Mouse (Mus musculus) liver, embryonic 16.5 days (tissue): ENCODE results near the gene Dynlt1b. TPM values are rescaled to one million over a fixed set of nuclear protein-coding genes. Genes with fewer than 3 reads are reported as not detected.
A peak's percentile ranks its signal among the peaks of the same experiment; 100 is the strongest.
"Not testable (repeated sequence)": the region's sequence is repeated elsewhere in the genome, so short reads cannot be mapped to it uniquely, and the experiment has no call there.

ENCODE experiments used
- ATAC-seq: fragments of 200-750 bp; cut with Nextera tagmentation; 2 replicates; pipeline ENCODE4 v1.8.0; 2017; ENCODE audit warnings: low read depth, mild to moderate bottlenecking, moderate number of reproducible peaks, moderate library complexity
- H3K27ac ChIP-seq: fragments of 300-500 bp; sonication (generic); 2 replicates; pipeline ENCODE4 v1.5.1; 2014; ENCODE audit warnings: mild to moderate bottlenecking, low read length
- H3K27me3 ChIP-seq: fragments of 300-500 bp; sonication (generic); 2 replicates; pipeline ENCODE4 v1.6.1; 2014; ENCODE audit warnings: low read depth, low read length, mixed read lengths; ENCODE audit not compliant: control insufficient read depth, insufficient read depth
- H3K36me3 ChIP-seq: fragments of 300-500 bp; sonication (generic); 2 replicates; pipeline ENCODE4 v1.6.1; 2014; ENCODE audit warnings: mild to moderate bottlenecking; ENCODE audit not compliant: control insufficient read depth, insufficient read depth
- H3K4me1 ChIP-seq: fragments of 300-500 bp; sonication (generic); 2 replicates; pipeline ENCODE4 v1.6.1; 2014; ENCODE audit warnings: low read depth, low read length, mixed read lengths; ENCODE audit not compliant: control insufficient read depth
- H3K4me2 ChIP-seq: fragments of 300-500 bp; sonication (generic); 2 replicates; pipeline ENCODE4 v1.6.1; 2014; ENCODE audit warnings: low read depth, low read length, mixed read lengths
- H3K4me3 ChIP-seq: fragments of 300-500 bp; sonication (generic); 2 replicates; pipeline ENCODE4 v1.5.1; 2014; ENCODE audit warnings: low read depth, mild to moderate bottlenecking, low read length
- H3K9ac ChIP-seq: fragments of 300-500 bp; sonication (generic); 2 replicates; pipeline ENCODE4 v1.6.1; 2014; ENCODE audit warnings: low read depth, low read length
- H3K9me3 ChIP-seq: fragments of 300-500 bp; sonication (generic); replicated peaks from 2 replicates; pipeline ENCODE4 v1.6.1; 2016; ENCODE audit warnings: low read length; ENCODE audit not compliant: control insufficient read depth
- WGBS: fragments of 180-500 bp; shearing (Covaris S2); extraction: QIAGEN DNeasy Blood & Tissue Kit; methylation state at CpG from one replicate; pipeline ENCODE4 v1.1.7; 2014; ENCODE audit not compliant: insufficient replicate concordance; 5-methylcytosine and 5-hydroxymethylcytosine counted together
- polyA plus RNA-seq: library from polyadenylated mRNA; unstranded; fragments of >200 nt; fragmentation: Nextera tagmentation; extraction: Ambion mirVana; gene quantifications from 2 replicates; pipeline ENCODE4 v1.2.1, GENCODE M21; 2015

Dynlt1b gene
- 198 and 205 TPM in 2 replicates for polyA plus RNA-seq

DNA sequence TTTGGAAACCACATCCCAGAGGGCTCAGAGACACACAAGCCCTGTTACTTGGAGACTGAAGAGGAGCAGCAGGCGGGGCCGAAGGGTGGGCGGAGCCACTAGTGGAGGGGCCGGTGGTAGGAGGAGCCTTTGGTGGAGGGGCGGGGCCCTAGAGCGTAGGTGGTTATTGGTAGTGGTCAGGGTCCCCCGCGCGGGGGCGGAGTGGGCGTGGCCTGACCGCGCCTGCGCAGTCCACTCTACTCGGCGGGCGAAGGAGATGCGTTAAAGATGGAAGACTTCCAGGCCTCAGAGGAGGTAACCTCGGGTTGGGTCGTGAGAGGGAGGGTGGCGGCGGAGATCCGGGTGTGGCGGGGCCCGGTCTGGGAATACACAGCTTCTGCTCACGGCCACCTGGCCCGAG, at the start of gene Dynlt1b:
TSS of gene Dynlt1b (plus strand) at position 168 of the 400 bp plus-strand sequence.
- peak within 1 kb of the TSS; percentile 61 for H3K9ac ChIP-seq
- H3K4me1 ChIP-seq, H3K36me3 ChIP-seq, H3K27me3 ChIP-seq, H3K9me3 ChIP-seq: not testable (repeated sequence)
- H3K4me3 ChIP-seq, result peak within 1 kb of the TSS; percentile 64
- peak; percentile 93 for ATAC-seq
- H3K27ac ChIP-seq, result peak within 1 kb of the TSS; percentile 63
- under 1% methylated on average over 27 of the region's 27 CpGs for WGBS
- H3K4me2 ChIP-seq, result peak within 1 kb of the TSS; percentile 70

- H3K27ac ChIP-seq, H3K9me3 ChIP-seq, H3K27me3 ChIP-seq, H3K4me1 ChIP-seq, H3K4me3 ChIP-seq, H3K36me3 ChIP-seq, H3K4me2 ChIP-seq, H3K9ac ChIP-seq, ATAC-seq: not testable (repeated sequence)
- 60% methylated on average over 1 of the region's 8 CpGs for WGBS
These were observed 49.6 kb upstream of the Dynlt1b start for GRCm38 (mm10) chr17:6380182-6380841.

GRCm38 (mm10) chr17:6381071-6381682, 48.7 kb upstream of the Dynlt1b start:
- ATAC-seq, H3K9ac ChIP-seq, H3K4me3 ChIP-seq, H3K4me2 ChIP-seq, H3K9me3 ChIP-seq, H3K27me3 ChIP-seq, H3K4me1 ChIP-seq, H3K36me3 ChIP-seq, H3K27ac ChIP-seq: not testable (repeated sequence)
- no CpG with 5 or more reads among the region's 8 CpGs for WGBS

DNA sequence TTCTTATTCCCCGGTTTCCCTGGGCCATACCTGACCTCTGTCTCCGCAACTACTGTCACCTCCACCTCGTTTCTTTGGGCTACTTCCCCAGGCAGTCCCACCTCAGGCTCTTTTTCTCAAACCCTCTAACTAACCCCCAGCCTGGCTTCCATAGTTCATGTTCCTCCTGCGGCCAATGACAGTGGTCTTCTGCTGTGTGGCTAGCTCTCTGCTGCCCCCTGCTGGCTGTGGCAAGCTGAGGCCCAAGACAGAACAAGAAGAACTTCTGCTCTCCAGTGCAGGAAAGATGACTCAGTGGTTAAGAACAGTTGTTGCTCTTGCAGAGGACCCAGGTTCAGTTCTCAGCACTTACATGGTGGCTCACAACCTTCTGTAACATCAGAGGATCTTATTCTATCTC, 43.0 kb upstream of the Dynlt1b start:
- H3K9me3 ChIP-seq, H3K4me1 ChIP-seq, H3K27ac ChIP-seq, ATAC-seq, H3K9ac ChIP-seq, H3K27me3 ChIP-seq, H3K36me3 ChIP-seq, H3K4me2 ChIP-seq, H3K4me3 ChIP-seq: not testable (repeated sequence)
- WGBS, result no CpG with 5 or more reads among the region's 4 CpGs

DNA sequence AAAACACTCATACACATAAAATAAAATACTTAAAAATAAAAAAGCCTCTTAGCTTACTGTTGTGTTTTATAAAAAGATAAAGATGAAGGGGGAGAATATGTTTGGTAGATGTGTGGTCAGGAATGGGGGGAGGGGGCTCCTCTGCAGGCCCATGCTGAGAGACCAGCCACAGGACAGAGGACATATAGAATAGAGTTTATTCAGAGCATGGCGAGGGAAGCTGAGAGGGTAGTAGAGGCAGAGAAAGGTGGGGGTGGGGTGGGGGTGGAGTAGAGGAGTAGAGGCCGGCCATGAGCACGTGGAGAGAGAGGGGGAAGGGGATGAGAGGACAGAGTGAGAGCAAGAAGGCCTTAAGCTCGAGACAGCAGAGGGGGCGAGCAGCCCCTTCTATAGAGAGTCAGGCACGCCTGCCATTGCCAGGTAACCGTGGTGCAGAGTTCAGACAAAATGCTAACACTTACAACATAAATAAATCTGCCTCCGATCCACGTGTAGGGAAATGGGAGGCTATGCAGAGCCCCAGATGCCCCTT, 42.5 kb upstream of the Dynlt1b start:
- not testable (repeated sequence) for H3K27me3 ChIP-seq, ATAC-seq, H3K9ac ChIP-seq, H3K9me3 ChIP-seq, H3K36me3 ChIP-seq, H3K4me2 ChIP-seq, H3K27ac ChIP-seq, H3K4me3 ChIP-seq, H3K4me1 ChIP-seq
- no CpG with 5 or more reads among the region's 9 CpGs for WGBS

DNA sequence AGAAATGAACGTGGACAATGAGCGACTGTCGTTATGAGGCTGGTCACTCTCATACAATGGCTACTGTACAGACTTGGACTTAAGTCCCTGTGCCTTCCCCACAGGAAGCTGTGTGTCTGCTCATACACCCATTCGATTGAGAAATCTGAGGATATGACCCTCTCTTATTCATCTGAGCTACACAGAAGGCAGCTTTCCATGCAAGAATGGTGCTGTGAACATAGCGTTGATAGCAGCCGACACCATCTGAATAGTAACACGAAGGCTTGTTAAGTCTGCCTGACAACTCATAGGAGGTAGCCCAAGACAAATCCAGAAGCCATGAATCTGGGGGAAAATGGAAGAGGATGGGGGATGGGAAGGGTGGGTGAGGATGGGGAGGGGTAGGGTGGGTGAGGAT, 40.4 kb upstream of the Dynlt1b start:
- not testable (repeated sequence) for H3K4me1 ChIP-seq, H3K36me3 ChIP-seq, H3K27me3 ChIP-seq, H3K4me3 ChIP-seq, H3K27ac ChIP-seq, ATAC-seq, H3K4me2 ChIP-seq, H3K9ac ChIP-seq, H3K9me3 ChIP-seq
- 49% methylated on average over 1 of the region's 7 CpGs for WGBS

GRCm38 (mm10) chr17:6390731-6391130, 39.2 kb upstream of the Dynlt1b start:
- not testable (repeated sequence) for H3K9ac ChIP-seq, H3K36me3 ChIP-seq, H3K4me1 ChIP-seq, H3K27me3 ChIP-seq, H3K4me2 ChIP-seq, H3K4me3 ChIP-seq, H3K9me3 ChIP-seq, ATAC-seq, H3K27ac ChIP-seq
- 80% methylated on average over 1 of the region's 2 CpGs for WGBS

DNA sequence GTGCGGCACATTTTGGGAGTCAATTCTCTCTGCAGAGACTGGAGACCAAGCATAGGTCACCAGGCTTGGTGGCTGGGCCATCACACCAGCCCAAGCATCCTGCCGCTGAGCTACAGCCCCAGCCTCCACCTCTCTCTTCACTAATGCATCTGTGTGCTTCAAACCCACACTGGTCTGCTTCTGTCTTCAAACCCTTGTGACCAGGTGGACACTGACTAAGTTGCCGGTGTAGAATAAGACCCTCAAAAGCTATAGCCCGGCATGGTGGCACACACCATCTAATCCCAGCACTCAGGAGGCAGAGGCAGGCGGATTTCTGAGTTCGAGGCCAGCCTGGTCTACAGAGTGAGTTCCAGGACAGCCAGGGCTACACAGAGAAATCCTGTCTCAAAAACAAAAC, 38.2 kb upstream of the Dynlt1b start:
- H3K9me3 ChIP-seq, H3K4me3 ChIP-seq, ATAC-seq, H3K27ac ChIP-seq, H3K9ac ChIP-seq, H3K36me3 ChIP-seq, H3K4me1 ChIP-seq, H3K4me2 ChIP-seq, H3K27me3 ChIP-seq: not testable (repeated sequence)
- WGBS, result 64% methylated on average over 5 of the region's 6 CpGs
